Mouse (Mus musculus): ENCODE results near the gene Ank3.
A peak's percentile ranks its signal among the peaks of the same experiment; 100 is the strongest.

Ank3 gene

GRCm38 (mm10) chr10:69630802-69631388 lies 232.3 kb downstream of the Ank3 start:
- DNase-seq, result no peak

GRCm38 (mm10) chr10:69632885-69633284 lies 234.3 kb downstream of the Ank3 start:
- no peak for DNase-seq

- DNase-seq, result peak; percentile 29 to 46
Measured at GRCm38 (mm10) chr10:69634891-69635290, 236.3 kb downstream of the Ank3 start.

- DNase-seq, result peak in 1 of 2 experiments; percentile 30
Measured at GRCm38 (mm10) chr10:69635910-69636656, 237.5 kb downstream of the Ank3 start.

GRCm38 (mm10) chr10:69639138-69639537 lies 240.6 kb downstream of the Ank3 start:
- DNase-seq, result peak in 1 of 2 experiments; percentile 35

GRCm38 (mm10) chr10:69640617-69641016 lies 242.0 kb downstream of the Ank3 start:
- DNase-seq, result peak in 1 of 2 experiments; percentile 35

GRCm38 (mm10) chr10:69643481-69643880 lies 244.9 kb downstream of the Ank3 start:
- DNase-seq, result no peak

GRCm38 (mm10) chr10:69643986-69644385 lies 245.4 kb downstream of the Ank3 start:
- DNase-seq, result no peak

- no peak for DNase-seq
Measured at GRCm38 (mm10) chr10:69645311-69645802, 246.8 kb downstream of the Ank3 start.

- peak in 1 of 2 experiments; percentile 1 for DNase-seq
Measured at GRCm38 (mm10) chr10:69645929-69646328, 247.4 kb downstream of the Ank3 start.

GRCm38 (mm10) chr10:69650074-69650473 lies 251.5 kb downstream of the Ank3 start:
- DNase-seq, result no peak

- peak; percentile 88 to 89 for DNase-seq
Measured at GRCm38 (mm10) chr10:69652660-69653059, 254.1 kb downstream of the Ank3 start.

GRCm38 (mm10) chr10:69653121-69653677 lies 254.6 kb downstream of the Ank3 start:
- DNase-seq, result peak in 1 of 2 experiments; percentile 37

- DNase-seq, result no peak
Measured at GRCm38 (mm10) chr10:69654176-69654575, 255.6 kb downstream of the Ank3 start.

GRCm38 (mm10) chr10:69654866-69655633 lies 256.5 kb downstream of the Ank3 start:
- peak; percentile 78 to 88 for DNase-seq

- peak; percentile 79 to 80 for DNase-seq
Measured at GRCm38 (mm10) chr10:69656321-69656720, 257.7 kb downstream of the Ank3 start.

GRCm38 (mm10) chr10:69659818-69660217 lies 261.2 kb downstream of the Ank3 start:
- DNase-seq, result no peak

- peak; percentile 94 for DNase-seq
Measured at GRCm38 (mm10) chr10:69662338-69662737, 263.8 kb downstream of the Ank3 start.

- no peak for DNase-seq
Measured at GRCm38 (mm10) chr10:69667482-69667881, 268.9 kb downstream of the Ank3 start.

- no peak for DNase-seq
Measured at GRCm38 (mm10) chr10:69670496-69670895, 271.9 kb downstream of the Ank3 start.

GRCm38 (mm10) chr10:69670959-69671358 lies 272.4 kb downstream of the Ank3 start:
- no peak for DNase-seq

- DNase-seq, result no peak
Measured at GRCm38 (mm10) chr10:69671505-69671904, 272.9 kb downstream of the Ank3 start.

- DNase-seq, result no peak
Measured at GRCm38 (mm10) chr10:69672545-69672944, 274.0 kb downstream of the Ank3 start.
